Mouse (Mus musculus) embryonic fibroblast, embryonic 13.5 days (primary cell): ENCODE results near the gene Ccdc33.

Experiments
- CTCF ChIP-seq: IDR thresholded peaks from 2 replicates; pipeline ENCODE4 v1.5.1; 2011; ENCODE audit warnings: mild to moderate bottlenecking, control low read depth, low read length, moderate library complexity, borderline replicate concordance; ENCODE audit not compliant: insufficient read depth
- POLR2A ChIP-seq: IDR thresholded peaks from 2 replicates; pipeline ENCODE4 v1.6.1; 2011; ENCODE audit warnings: low read depth, mild to moderate bottlenecking, control low read depth, low read length, moderate library complexity

DNA sequence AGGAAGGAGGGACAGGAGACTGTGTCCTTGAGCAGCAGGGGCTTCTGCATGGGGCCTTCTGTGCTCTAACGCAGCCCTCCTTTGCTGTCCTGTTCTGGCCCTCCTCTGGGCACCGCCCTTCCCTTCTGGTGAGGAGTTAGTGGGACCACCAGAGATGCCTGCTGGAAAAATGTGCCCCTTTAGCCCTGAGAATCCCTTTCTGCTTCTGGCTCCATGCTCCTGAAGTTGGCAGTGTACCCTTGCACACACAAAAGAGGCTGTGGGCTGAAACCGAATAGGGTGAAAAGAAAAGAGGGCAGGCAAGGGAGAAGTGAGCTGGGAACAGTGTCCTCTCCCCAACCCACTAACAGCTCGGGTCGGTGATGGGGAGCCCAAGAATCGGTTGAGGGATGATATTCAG, 69.4 kb downstream of the Ccdc33 start:
- TF ChIP-seq POLR2A (no peak), CTCF (no peak)
